Mouse (Mus musculus) heart, postnatal 25 days (tissue): Measurements from ENCODE around the gene Col4a5. TPM values are rescaled to one million over a fixed set of nuclear protein-coding genes. Genes with fewer than 3 reads are reported as not detected.

Experiments
- DNase-seq: peaks from one replicate; pipeline ENCODE4 v3.0.0; 2022; ENCODE audit warnings: low spot score
- intact Hi-C: fragments of 180-260 bp; cut with DNase I; formaldehyde crosslinking; loops from one replicate; pipeline ENCODE4 v1.15.1; 2025
- total RNA-seq, 2 experiments: library from RNA; stranded (reverse); gene quantifications; 2 replicates each; pipeline ENCODE4 v1.2.3; 2021

Col4a5 gene
- total RNA-seq, result 10 to 100 TPM; 44.0 to 53.8 TPM

GRCm38 (mm10) chrX:141475110-141475509 is at the start of gene Col4a5:
TSS of gene Col4a5 (plus strand) at chrX:141475385.
- intact Hi-C loops, result no loop called here
- peak; percentile 46 for DNase-seq

GRCm38 (mm10) chrX:141436780-141437179 is 38.4 kb upstream of the Col4a5 start:
- intact Hi-C loops, result no loop called here
- no peak for DNase-seq

- no peak for DNase-seq
- intact Hi-C loops, result no loop called here
These were observed 35.8 kb upstream of the Col4a5 start for GRCm38 (mm10) chrX:141439423-141439822.

- DNase-seq, result no peak
- intact Hi-C loops, result no loop called here
These were observed 27.2 kb upstream of the Col4a5 start for GRCm38 (mm10) chrX:141447936-141448335.

- intact Hi-C loops, result no loop called here
- DNase-seq, result no peak
These were observed 1.5 kb upstream of the Col4a5 start, which contains the start of gene Col4a6 for GRCm38 (mm10) chrX:141473470-141474302. TSS of gene Col4a6 (minus strand) at chrX:141474076.

- intact Hi-C loops, result no loop called here
- DNase-seq, result no peak
These were observed 562 bp downstream of the Col4a5 start for GRCm38 (mm10) chrX:141475566-141476327.

- intact Hi-C loops, result no loop called here
- no peak for DNase-seq
These were observed 19.4 kb downstream of the Col4a5 start for GRCm38 (mm10) chrX:141494545-141494944.

- no peak for DNase-seq
- intact Hi-C loops, result no loop called here
These were observed 27.9 kb downstream of the Col4a5 start for GRCm38 (mm10) chrX:141503125-141503524.

- DNase-seq, result no peak
- intact Hi-C loops, result no loop called here
These were observed 58.3 kb downstream of the Col4a5 start for GRCm38 (mm10) chrX:141533447-141533846.

GRCm38 (mm10) chrX:141547471-141547870 is 72.3 kb downstream of the Col4a5 start:
- intact Hi-C loops, result no loop called here
- DNase-seq, result no peak

GRCm38 (mm10) chrX:141590242-141590641 is 115.1 kb downstream of the Col4a5 start:
- DNase-seq, result no peak
- intact Hi-C loops, result no loop called here

GRCm38 (mm10) chrX:141721725-141722124 is 246.5 kb downstream of the Col4a5 start:
- DNase-seq, result no peak
- intact Hi-C loops, result no loop called here

- intact Hi-C loops, result no loop called here
- no peak for DNase-seq
These were observed 248.8 kb downstream of the Col4a5 start for GRCm38 (mm10) chrX:141723936-141724335.

- no peak for DNase-seq
- intact Hi-C loops, result no loop called here
These were observed 249.3 kb downstream of the Col4a5 start for GRCm38 (mm10) chrX:141724391-141724891.

GRCm38 (mm10) chrX:141724937-141725918 is 250.0 kb downstream of the Col4a5 start, which contains the start of gene Irs4:
TSS of gene Irs4 (minus strand) at chrX:141725263.
- intact Hi-C loops, result no loop called here

GRCm38 (mm10) chrX:141729570-141729969 is 254.4 kb downstream of the Col4a5 start:
- no peak for DNase-seq
- intact Hi-C loops, result no loop called here

More at GRCm38 (mm10) chrX:141724937-141725918, 250.0 kb downstream of the Col4a5 start, which contains the start of gene Irs4:
- DNase-seq, result no peak
